Mouse (Mus musculus) hematopoietic multipotent progenitor cell, adult 10-12 weeks (in vitro differentiated cells): ENCODE measurements around the gene Lrrc29. TPM values are rescaled to one million over a fixed set of nuclear protein-coding genes. Genes with fewer than 3 reads are reported as not detected.

ENCODE experiments used
- polyA plus RNA-seq: library from polyadenylated mRNA; stranded (reverse); fragments of >175 nt; gene quantifications from 2 replicates; pipeline ENCODE4 v1.2.3, GENCODE M21; 2012; ENCODE audit warnings: low replicate concordance

Gene Lrrc29
- polyA plus RNA-seq = 0.55 and 2.4 TPM in 2 replicates

GRCm38 (mm10) chr8:105326141-105326672 lies at the start of gene Lrrc29, which contains the start of gene Tmem208:
Gene Lrrc29 (minus strand): TSS chr8:105326278.
Gene Tmem208 (plus strand): TSS chr8:105326354.

GRCm38 (mm10) chr8:105373032-105373431 lies 47.0 kb upstream of the Lrrc29 start, which contains the start of gene Plekhg4:
Gene Plekhg4 (plus strand): TSS chr8:105373274.

GRCm38 (mm10) chr8:105348450-105349095 lies 22.5 kb upstream of the Lrrc29 start, which contains the start of gene Slc9a5:
Gene Slc9a5 (plus strand): TSS chr8:105348843.

GRCm38 (mm10) chr8:105347428-105348221 lies 21.5 kb upstream of the Lrrc29 start, which contains the start of gene Fhod1:
Gene Fhod1 (minus strand): TSS chr8:105347953.

GRCm38 (mm10) chr8:105305211-105306145 lies 20.6 kb downstream of the Lrrc29 start, which contains the start of gene Elmo3:
Gene Elmo3 (plus strand): TSS chr8:105305601.

GRCm38 (mm10) chr8:105297511-105298192 lies 28.4 kb downstream of the Lrrc29 start, which contains the start of gene E2f4:
Gene E2f4 (plus strand): TSS chr8:105297663.

GRCm38 (mm10) chr8:105295895-105296573 lies 30.0 kb downstream of the Lrrc29 start, which contains the start of gene Exoc3l:
Gene Exoc3l (minus strand): TSS chr8:105296101.

GRCm38 (mm10) chr8:105289805-105290460 lies 36.1 kb downstream of the Lrrc29 start, which contains the start of gene 4931428F04Rik:
Gene 4931428F04Rik (minus strand): TSS chr8:105289864.

GRCm38 (mm10) chr8:105275840-105276239 lies 50.2 kb downstream of the Lrrc29 start, which contains the start of gene Nol3:
Gene Nol3 (plus strand): TSS chr8:105276140.

GRCm38 (mm10) chr8:105269461-105269947 lies 56.6 kb downstream of the Lrrc29 start, which contains the start of gene Hsf4:
Gene Hsf4 (plus strand): TSS chr8:105269801.

GRCm38 (mm10) chr8:105264024-105264982 lies 61.8 kb downstream of the Lrrc29 start, which contains the start of the genes Tradd and Fbxl8:
Gene Tradd (minus strand): TSS chr8:105264609.
Gene Fbxl8 (plus strand): TSS chr8:105264648.

Other genes starting within 250 kb of the Lrrc29 start
- not detected in 2 replicates for gene Ces3b, start 242.5 kb downstream of the Lrrc29 start, polyA plus RNA-seq
- gene Ces4a, start 194.5 kb downstream of the Lrrc29 start, polyA plus RNA-seq = not detected in 2 replicates
- gene Cbfb, start 155.6 kb downstream of the Lrrc29 start, polyA plus RNA-seq = 40.4 and 47.1 TPM in 2 replicates
- gene D230025D16Rik, start 101.1 kb downstream of the Lrrc29 start, polyA plus RNA-seq = 4.3 and 8.5 TPM in 2 replicates
- 6.6 and 23.7 TPM in 2 replicates for gene B3gnt9, start 71.1 kb downstream of the Lrrc29 start, polyA plus RNA-seq
- gene Tradd, start 61.7 kb downstream of the Lrrc29 start, polyA plus RNA-seq = 38.0 and 49.7 TPM in 2 replicates
- gene Fbxl8, start 61.6 kb downstream of the Lrrc29 start, polyA plus RNA-seq = 16.2 and 22.9 TPM in 2 replicates
- gene Hsf4, start 56.5 kb downstream of the Lrrc29 start, polyA plus RNA-seq = 2.4 and 4.4 TPM in 2 replicates
- 0.17 and 0.31 TPM in 2 replicates for gene Nol3, start 50.1 kb downstream of the Lrrc29 start, polyA plus RNA-seq
- gene 4931428F04Rik, start 36.4 kb downstream of the Lrrc29 start, polyA plus RNA-seq = 2.1 and 2.8 TPM in 2 replicates
- gene Exoc3l, start 30.2 kb downstream of the Lrrc29 start, polyA plus RNA-seq = 2.2 and 4.8 TPM in 2 replicates
- gene E2f4, start 28.6 kb downstream of the Lrrc29 start, polyA plus RNA-seq = 41.3 and 68.2 TPM in 2 replicates
- gene Elmo3, start 20.7 kb downstream of the Lrrc29 start, polyA plus RNA-seq = 3.4 and 3.9 TPM in 2 replicates
- gene Tmem208, start 76 bp upstream of the Lrrc29 start, polyA plus RNA-seq = 32.3 and 42.4 TPM in 2 replicates
- 35.9 and 70.7 TPM in 2 replicates for gene Fhod1, start 21.7 kb upstream of the Lrrc29 start, polyA plus RNA-seq
- gene Slc9a5, start 22.6 kb upstream of the Lrrc29 start, polyA plus RNA-seq = 2.3 and 3.7 TPM in 2 replicates
- 0.11 TPM in 1 of 2 replicates, not detected in the other for gene Plekhg4, start 47.0 kb upstream of the Lrrc29 start, polyA plus RNA-seq
- gene Kctd19, start 87.2 kb upstream of the Lrrc29 start, polyA plus RNA-seq = 0.04 TPM in 1 of 2 replicates, not detected in the other
- 0.11 TPM in 1 of 2 replicates, not detected in the other for gene Lrrc36, start 87.3 kb upstream of the Lrrc29 start, polyA plus RNA-seq
- 11.8 and 41.7 TPM in 2 replicates for gene Tppp3, start 145.2 kb upstream of the Lrrc29 start, polyA plus RNA-seq
- gene Zdhhc1, start 170.6 kb upstream of the Lrrc29 start, polyA plus RNA-seq = 8.8 and 14.2 TPM in 2 replicates
- gene Hsd11b2, start 192.5 kb upstream of the Lrrc29 start, polyA plus RNA-seq = 0.06 TPM in 1 of 2 replicates, not detected in the other
- 16.6 and 36.8 TPM in 2 replicates for gene Atp6v0d1, start 239.8 kb upstream of the Lrrc29 start, polyA plus RNA-seq